Mouse (Mus musculus): ENCODE measurements around the gene Calr4.

DNA sequence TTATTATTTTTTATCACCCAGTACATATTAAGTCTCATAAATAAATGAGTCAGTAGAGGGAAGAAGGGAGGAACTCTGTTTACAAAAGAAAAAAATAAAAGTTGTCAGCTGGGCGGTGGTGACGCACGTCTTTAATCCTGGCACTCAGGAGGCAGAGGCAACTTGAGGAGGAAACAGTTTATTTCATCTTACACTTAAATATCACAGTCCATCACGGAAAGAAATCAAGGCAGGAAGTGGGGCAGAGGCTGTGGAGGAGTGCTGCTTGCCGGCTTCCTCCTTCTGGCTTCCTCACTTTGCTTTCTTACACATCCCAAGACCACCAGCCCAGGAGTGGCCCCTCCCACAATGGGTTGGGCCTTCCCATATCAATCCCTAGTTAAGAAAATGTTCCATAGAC is 8.2 kb upstream of the Calr4 start:
- TF ChIP-seq TCF12 (IDR thresholded peaks at IDR 0.05; ENCODE audit: low read depth, low read length) (no peak), SMC3 (IDR thresholded peaks at IDR 0.05; ENCODE audit: low read depth, low read length) (no peak), EP300 (IDR thresholded peaks at IDR 0.05; ENCODE audit: low read depth in 1 of 2, low read length in 2 of 2) (no peak), POLR2A (IDR thresholded peaks at IDR 0.05; ENCODE audit: control insufficient read depth in 1 of 2, insufficient read depth in 1 of 2, low read depth in 1 of 2, low read length in 2 of 2, poor library complexity in 1 of 2) (no peak), CTCF (IDR thresholded peaks at IDR 0.05 in 2 of 3, conservative IDR thresholded peaks at IDR 0.05 in 1 of 3; ENCODE audit: control insufficient read depth in 1 of 3, insufficient read depth in 1 of 3, low read depth in 2 of 3, low read length in 3 of 3, poor library complexity in 1 of 3, severe bottlenecking in 1 of 3) (no peak), USF1 (IDR thresholded peaks at IDR 0.05; ENCODE audit: low read depth, low read length) (no peak), NRF1 (IDR thresholded peaks at IDR 0.05; ENCODE audit: insufficient read depth, low read depth, low read length, poor library complexity, severe bottlenecking) (no peak), MEF2A (IDR thresholded peaks at IDR 0.05; ENCODE audit: extremely low read depth, insufficient replicate concordance, low read depth, low read length, poor library complexity, severe bottlenecking) (no peak), SIN3A (IDR thresholded peaks at IDR 0.05; ENCODE audit: low read length) (no peak), KAT2A (conservative IDR thresholded peaks at IDR 0.05; ENCODE audit: low read depth, low read length) (no peak), GATA1 (IDR thresholded peaks at IDR 0.05; ENCODE audit: low read depth, low read length) (no peak), HCFC1 (IDR thresholded peaks at IDR 0.05; ENCODE audit: low read depth, low read length) (no peak), MAX (IDR thresholded peaks at IDR 0.05; ENCODE audit: low read length) (no peak)

Measured in MEL (cell line).